Mouse (Mus musculus) hindbrain, embryonic 15.5 days (tissue): ENCODE data around the gene Grik5. TPM values are rescaled to one million over a fixed set of nuclear protein-coding genes. Genes with fewer than 3 reads are reported as not detected.

ENCODE experiments used
- ATAC-seq: fragments of 200-750 bp; cut with Nextera tagmentation; 2 replicates; pipeline ENCODE4 v1.8.0; 2017; ENCODE audit warnings: low read depth, moderate number of reproducible peaks, moderate TSS enrichment; ENCODE audit not compliant: low FRiP score
- H3K27ac ChIP-seq: fragments of 300-500 bp; sonication (generic); replicated peaks from 2 replicates; pipeline ENCODE4 v1.5.1; 2015; ENCODE audit warnings: mild to moderate bottlenecking, inconsistent platforms
- H3K27me3 ChIP-seq: fragments of 300-500 bp; sonication (generic); 2 replicates; pipeline ENCODE4 v1.6.1; 2015; ENCODE audit warnings: control low read depth, inconsistent platforms
- H3K36me3 ChIP-seq: fragments of 300-500 bp; sonication (generic); 2 replicates; pipeline ENCODE4 v1.6.1; 2015; ENCODE audit warnings: control low read depth, inconsistent platforms
- H3K4me1 ChIP-seq: fragments of 300-500 bp; sonication (generic); replicated peaks from 2 replicates; pipeline ENCODE4 v1.6.1; 2015; ENCODE audit warnings: control low read depth, inconsistent platforms
- H3K4me2 ChIP-seq: fragments of 300-500 bp; sonication (generic); 2 replicates; pipeline ENCODE4 v1.6.1; 2015; ENCODE audit warnings: moderate library complexity, mild to moderate bottlenecking, inconsistent platforms
- H3K4me3 ChIP-seq: fragments of 300-500 bp; sonication (generic); 2 replicates; pipeline ENCODE4 v1.5.1; 2015; ENCODE audit warnings: mild to moderate bottlenecking, inconsistent platforms
- H3K9ac ChIP-seq: fragments of 300-500 bp; sonication (generic); 2 replicates; pipeline ENCODE4 v1.6.1; 2015; ENCODE audit warnings: inconsistent platforms
- H3K9me3 ChIP-seq: fragments of 300-500 bp; sonication (generic); 2 replicates; pipeline ENCODE4 v1.6.1; 2016; ENCODE audit warnings: control low read depth, inconsistent platforms
- WGBS: fragments of 180-500 bp; shearing (Covaris S2); methylation state at CpG from one replicate; pipeline ENCODE4 v1.1.7; 2015; 5-methylcytosine and 5-hydroxymethylcytosine counted together
- polyA plus RNA-seq: library from polyadenylated mRNA; unstranded; fragments of >200 nt; fragmentation: Nextera tagmentation; extraction: Ambion mirVana; gene quantifications from 2 replicates; pipeline ENCODE4 v1.2.1, GENCODE M21; 2015

Gene Grik5
- polyA plus RNA-seq, 1 experiment from 2014 or later: 18.5 TPM

- Histone ChIP-seq H3K4me3 (peak overlapping the region; percentile 75), H3K36me3 (peaks cover 23% of the 10 kb centered on the region), H3K27ac (peak overlapping the region; percentile 38), H3K4me1 (peaks cover 52% of the 10 kb centered on the region), H3K9me3 (no peaks in the 10 kb centered on the region), H3K4me2 (peak overlapping the region; percentile 79), H3K9ac (peak overlapping the region; percentile 94), H3K27me3 (no peaks in the 10 kb centered on the region)
- WGBS: 35% methylated on average over 11 of the region's 11 CpGs
- ATAC-seq: no peak
These were observed 68.9 kb downstream of the Grik5 start for GRCm38 (mm10) chr7:25003291-25003690.

- no peak overlapping the region for H3K4me2 ChIP-seq
- H3K36me3 ChIP-seq: peaks cover 43% of the 10 kb centered on the region
- H3K4me1 ChIP-seq: peaks cover 28% of the 10 kb centered on the region
- no peak overlapping the region for H3K4me3 ChIP-seq
- no peak for ATAC-seq
- 78% methylated on average over 12 of the region's 12 CpGs for WGBS
- H3K27ac ChIP-seq: no peak overlapping the region
- no peaks in the 10 kb centered on the region for H3K27me3 ChIP-seq
- H3K9ac ChIP-seq: no peak overlapping the region
- no peaks in the 10 kb centered on the region for H3K9me3 ChIP-seq
These were observed 71.4 kb downstream of the Grik5 start for GRCm38 (mm10) chr7:25000711-25001110.

- H3K27me3 ChIP-seq: no peaks in the 10 kb centered on the region
- peaks cover 28% of the 10 kb centered on the region for H3K4me1 ChIP-seq
- H3K36me3 ChIP-seq: peaks cover 48% of the 10 kb centered on the region
- H3K9ac ChIP-seq: no peak overlapping the region
- no peak overlapping the region for H3K4me2 ChIP-seq
- no peak overlapping the region for H3K4me3 ChIP-seq
- WGBS: 78% methylated on average over 7 of the region's 7 CpGs
- no peak for ATAC-seq
- H3K9me3 ChIP-seq: no peaks in the 10 kb centered on the region
- H3K27ac ChIP-seq: no peak overlapping the region
These were observed 71.9 kb downstream of the Grik5 start for GRCm38 (mm10) chr7:25000211-25000610.

GRCm38 (mm10) chr7:24993081-24993480, 79.1 kb downstream of the Grik5 start:
- H3K4me2 ChIP-seq: no peak overlapping the region
- 79% methylated on average over 6 of the region's 6 CpGs for WGBS
- H3K4me1 ChIP-seq: no peaks in the 10 kb centered on the region
- H3K27ac ChIP-seq: no peak overlapping the region
- H3K9ac ChIP-seq: no peak overlapping the region
- H3K4me3 ChIP-seq: no peak overlapping the region
- ATAC-seq: no peak
- H3K27me3 ChIP-seq: no peaks in the 10 kb centered on the region
- H3K9me3 ChIP-seq: no peaks in the 10 kb centered on the region
- H3K36me3 ChIP-seq: peaks cover 90% of the 10 kb centered on the region

- Histone ChIP-seq H3K36me3 (peaks cover 93% of the 10 kb centered on the region), H3K4me2 (no peak overlapping the region), H3K4me1 (no peaks in the 10 kb centered on the region), H3K9ac (no peak overlapping the region), H3K4me3 (no peak overlapping the region), H3K27ac (no peak overlapping the region), H3K9me3 (no peaks in the 10 kb centered on the region), H3K27me3 (no peaks in the 10 kb centered on the region)
- ATAC-seq: no peak
- 83% methylated on average over 8 of the region's 8 CpGs for WGBS
These were observed 81.7 kb downstream of the Grik5 start for GRCm38 (mm10) chr7:24990478-24990877.

- Histone ChIP-seq H3K36me3 (peaks cover 92% of the 10 kb centered on the region), H3K27me3 (no peaks in the 10 kb centered on the region), H3K4me2 (no peak overlapping the region), H3K4me1 (no peaks in the 10 kb centered on the region), H3K4me3 (no peak overlapping the region), H3K9me3 (no peaks in the 10 kb centered on the region), H3K9ac (no peak overlapping the region), H3K27ac (no peak overlapping the region)
- WGBS: 90% methylated on average over 14 of the region's 14 CpGs
- 0 out of 2 replicates have a peak, but pooled peaks have one; percentile 8 for ATAC-seq
These were observed 84.2 kb downstream of the Grik5 start for GRCm38 (mm10) chr7:24987941-24988340.

GRCm38 (mm10) chr7:24985799-24986198, 86.3 kb downstream of the Grik5 start:
- Histone ChIP-seq H3K4me3 (no peak overlapping the region), H3K27me3 (no peaks in the 10 kb centered on the region), H3K27ac (no peak overlapping the region), H3K9me3 (no peaks in the 10 kb centered on the region), H3K4me1 (no peaks in the 10 kb centered on the region), H3K4me2 (no peak overlapping the region), H3K36me3 (peaks cover 97% of the 10 kb centered on the region), H3K9ac (no peak overlapping the region)
- ATAC-seq: no peak
- 72% methylated on average over 5 of the region's 5 CpGs for WGBS

- Histone ChIP-seq H3K4me2 (no peak overlapping the region), H3K9ac (no peak overlapping the region), H3K4me1 (no peaks in the 10 kb centered on the region), H3K27ac (no peak overlapping the region), H3K9me3 (no peaks in the 10 kb centered on the region), H3K27me3 (no peaks in the 10 kb centered on the region), H3K36me3 (peaks cover 97% of the 10 kb centered on the region), H3K4me3 (no peak overlapping the region)
- 94% methylated on average over 2 of the region's 2 CpGs for WGBS
- ATAC-seq: no peak
These were observed 87.8 kb downstream of the Grik5 start for GRCm38 (mm10) chr7:24984307-24984706.

GRCm38 (mm10) chr7:24983396-24983795, 88.8 kb downstream of the Grik5 start:
- WGBS: 86% methylated on average over 5 of the region's 5 CpGs
- H3K9me3 ChIP-seq: no peaks in the 10 kb centered on the region
- ATAC-seq: no peak
- H3K27ac ChIP-seq: no peak overlapping the region
- no peak overlapping the region for H3K4me2 ChIP-seq
- H3K4me1 ChIP-seq: no peaks in the 10 kb centered on the region
- no peak overlapping the region for H3K4me3 ChIP-seq
- H3K27me3 ChIP-seq: no peaks in the 10 kb centered on the region
- peaks cover 98% of the 10 kb centered on the region for H3K36me3 ChIP-seq
- no peak overlapping the region for H3K9ac ChIP-seq

- WGBS: 71% methylated on average over 7 of the region's 7 CpGs
- Histone ChIP-seq H3K27ac (no peak overlapping the region), H3K4me2 (no peak overlapping the region), H3K4me1 (no peaks in the 10 kb centered on the region), H3K27me3 (no peaks in the 10 kb centered on the region), H3K9me3 (no peaks in the 10 kb centered on the region), H3K36me3 (peaks cover 81% of the 10 kb centered on the region), H3K9ac (no peak overlapping the region), H3K4me3 (no peak overlapping the region)
- no peak for ATAC-seq
These were observed 91.7 kb downstream of the Grik5 start for GRCm38 (mm10) chr7:24980439-24980838.

GRCm38 (mm10) chr7:24978781-24979180, 93.4 kb downstream of the Grik5 start:
- no peak overlapping the region for H3K4me2 ChIP-seq
- no peak overlapping the region for H3K4me3 ChIP-seq
- no peak overlapping the region for H3K27ac ChIP-seq
- no peak overlapping the region for H3K9ac ChIP-seq
- 88% methylated on average over 7 of the region's 7 CpGs for WGBS
- H3K27me3 ChIP-seq: no peaks in the 10 kb centered on the region
- H3K36me3 ChIP-seq: peaks cover 67% of the 10 kb centered on the region
- ATAC-seq: no peak
- H3K9me3 ChIP-seq: no peaks in the 10 kb centered on the region
- H3K4me1 ChIP-seq: no peaks in the 10 kb centered on the region

GRCm38 (mm10) chr7:24974893-24975595, 97.1 kb downstream of the Grik5 start:
- WGBS: 32% methylated on average over 9 of the region's 9 CpGs
- H3K27ac ChIP-seq: no peak overlapping the region

GRCm38 (mm10) chr7:24973902-24974301, 98.2 kb downstream of the Grik5 start:
- Histone ChIP-seq H3K4me3 (no peak overlapping the region), H3K4me1 (peaks cover 12% of the 10 kb centered on the region), H3K9me3 (no peaks in the 10 kb centered on the region), H3K27me3 (no peaks in the 10 kb centered on the region), H3K36me3 (peaks cover 18% of the 10 kb centered on the region), H3K4me2 (no peak overlapping the region), H3K9ac (no peak overlapping the region), H3K27ac (no peak overlapping the region)
- WGBS: 81% methylated on average over 5 of the region's 5 CpGs
- ATAC-seq: no peak

More at GRCm38 (mm10) chr7:24974893-24975595, 97.1 kb downstream of the Grik5 start:
- ATAC-seq: no peak
- Histone ChIP-seq H3K4me3 (no peak overlapping the region), H3K36me3 (peaks cover 29% of the 10 kb centered on the region), H3K9ac (no peak overlapping the region), H3K9me3 (no peaks in the 10 kb centered on the region), H3K4me2 (no peak overlapping the region), H3K4me1 (peaks cover 12% of the 10 kb centered on the region), H3K27me3 (no peaks in the 10 kb centered on the region)
